Mouse (Mus musculus): ENCODE data around the gene Cenpj.

DNA sequence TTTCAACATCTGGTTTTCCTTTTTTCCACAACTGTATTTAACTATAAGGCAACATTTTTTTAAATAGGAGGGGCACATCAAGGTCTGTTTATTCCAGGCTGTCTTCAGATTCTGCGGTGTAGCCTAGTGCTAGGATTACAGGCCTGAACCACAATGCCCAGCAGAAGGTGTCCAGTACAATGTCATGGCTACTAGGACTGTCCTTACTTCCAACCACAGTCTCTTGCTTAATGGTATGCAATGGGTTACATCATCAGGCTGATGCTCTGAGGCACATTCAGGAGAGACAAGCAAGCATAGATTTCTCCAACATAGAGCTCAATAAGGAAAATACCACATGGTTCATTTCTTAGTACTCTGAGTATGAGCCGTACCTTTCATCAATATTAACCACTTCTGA is 20.5 kb downstream of the Cenpj start:
- TF ChIP-seq CTCF (IDR thresholded peaks at IDR 0.05; ENCODE audit: extremely low read depth, insufficient read length, insufficient replicate concordance, low read depth, low read length) = no peak
- TF ChIP-seq POLR2A (IDR thresholded peaks at IDR 0.05; ENCODE audit: low read depth, low read length) = no peak

Measured in small intestine, adult 2 months (tissue).